Mouse (Mus musculus) liver, adult 2 months (tissue): Measurements from ENCODE around the gene Srrd. TPM values are rescaled to one million over a fixed set of nuclear protein-coding genes. Genes with fewer than 3 reads are reported as not detected.

ENCODE experiments used
- DNase-seq: peaks from one replicate; pipeline ENCODE4 v3.0.0-alpha.2; 2011; ENCODE audit warnings: low read depth, low spot score; ENCODE audit errors: extremely low read depth
- H3K27ac ChIP-seq: fragments of 200-500 bp; replicated peaks from 2 replicates; pipeline ENCODE4 v1.5.1; 2012; ENCODE audit warnings: low read depth, mild to moderate bottlenecking, control low read depth, inconsistent platforms, low read length; ENCODE audit not compliant: insufficient read depth
- H3K27me3 ChIP-seq: fragments of 200-500 bp; 2 replicates; pipeline ENCODE4 v1.6.1; 2012; ENCODE audit warnings: mild to moderate bottlenecking, moderate library complexity, low read length, inconsistent platforms; ENCODE audit not compliant: control insufficient read depth, insufficient read depth
- H3K36me3 ChIP-seq: fragments of 200-500 bp; 2 replicates; pipeline ENCODE4 v1.6.1; 2012; ENCODE audit warnings: low read length, inconsistent platforms; ENCODE audit not compliant: control insufficient read depth, insufficient read depth
- H3K4me1 ChIP-seq: fragments of 200-500 bp; 2 replicates; pipeline ENCODE4 v1.6.1; 2011; ENCODE audit warnings: low read length; ENCODE audit not compliant: control insufficient read depth, insufficient read depth
- H3K4me3 ChIP-seq: fragments of 200-500 bp; 2 replicates; pipeline ENCODE4 v1.5.1; 2011; ENCODE audit warnings: low read depth, mild to moderate bottlenecking, control low read depth, low read length, moderate library complexity; ENCODE audit not compliant: insufficient read depth
- H3K79me2 ChIP-seq: fragments of 200-500 bp; 2 replicates; pipeline ENCODE4 v1.6.1; 2012; ENCODE audit warnings: inconsistent platforms, mild to moderate bottlenecking, low read length, moderate library complexity; ENCODE audit not compliant: control insufficient read depth, insufficient read depth
- H3K9ac ChIP-seq: fragments of 200-500 bp; 2 replicates; pipeline ENCODE4 v1.6.1; 2012; ENCODE audit warnings: low read depth, mild to moderate bottlenecking, control low read depth, inconsistent platforms, low read length
- CTCF ChIP-seq: fragments of 200-500 bp; IDR thresholded peaks from 2 replicates; pipeline ENCODE4 v1.5.1; 2011; ENCODE audit warnings: low read depth, low read length, control low read depth
- POLR2A ChIP-seq: fragments of 200-500 bp; IDR thresholded peaks from 2 replicates; pipeline ENCODE4 v1.6.1; 2011; ENCODE audit warnings: low read length, control low read depth; ENCODE audit not compliant: insufficient read depth; ENCODE audit errors: extremely low read depth
- WGBS: fragments of 180-500 bp; shearing (Covaris S2); methylation state at CpG from one replicate; pipeline ENCODE4 v1.1.7; 2018; 5-methylcytosine and 5-hydroxymethylcytosine counted together
- polyA plus RNA-seq: library from polyadenylated mRNA; depleted of rRNA; stranded (reverse); fragments of >200 nt; gene quantifications from 2 replicates; pipeline ENCODE4 v1.2.3, GENCODE M21; 2012
- total RNA-seq: library from RNA; depleted of rRNA; stranded (reverse); fragments of >200 nt; gene quantifications from 2 replicates; pipeline ENCODE4 v1.2.3, GENCODE M21; 2014

Gene Srrd
- total and polyA plus RNA-seq, 2 experiments = 12.3 to 30.0 TPM

DNA sequence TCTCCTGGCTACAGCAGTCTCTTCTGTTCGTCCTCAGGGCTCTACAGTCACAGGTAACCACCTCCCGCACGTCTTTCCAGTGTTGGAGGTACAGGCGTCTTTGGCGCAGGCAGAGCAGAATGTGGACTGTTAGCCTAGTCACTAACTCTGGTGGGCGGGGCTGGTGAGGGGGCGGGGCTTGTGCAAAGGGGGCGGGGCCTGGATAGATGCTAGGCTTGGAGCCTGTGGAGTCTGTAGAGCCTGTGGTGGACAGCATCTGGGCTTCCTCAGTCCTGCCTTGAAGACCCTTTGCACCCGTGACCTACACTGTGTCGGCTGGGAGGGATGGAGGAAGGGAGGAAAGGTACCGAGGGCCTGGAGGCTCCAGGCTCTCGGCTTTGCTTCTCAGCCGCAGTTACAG is 13.1 kb upstream of the Srrd start, which contains the start of gene Gm6583:
TSS of gene Gm6583 (minus strand) at position 124 of the 400 bp plus-strand sequence.
- Histone ChIP-seq H3K27me3 (no peaks in the 10 kb centered on the region), H3K4me3 (no peak within 1 kb of the TSS), H3K79me2 (no peaks in the 10 kb centered on the region), H3K36me3 (no peaks in the 10 kb centered on the region), H3K27ac (no peak within 1 kb of the TSS), H3K9ac (no peak within 1 kb of the TSS), H3K4me1 (no peaks in the 10 kb centered on the region)
- TF ChIP-seq POLR2A = no peak
- TF ChIP-seq CTCF = no peak
- WGBS = 76% methylated on average over 13 of the region's 13 CpGs
- no peak for DNase-seq

DNA sequence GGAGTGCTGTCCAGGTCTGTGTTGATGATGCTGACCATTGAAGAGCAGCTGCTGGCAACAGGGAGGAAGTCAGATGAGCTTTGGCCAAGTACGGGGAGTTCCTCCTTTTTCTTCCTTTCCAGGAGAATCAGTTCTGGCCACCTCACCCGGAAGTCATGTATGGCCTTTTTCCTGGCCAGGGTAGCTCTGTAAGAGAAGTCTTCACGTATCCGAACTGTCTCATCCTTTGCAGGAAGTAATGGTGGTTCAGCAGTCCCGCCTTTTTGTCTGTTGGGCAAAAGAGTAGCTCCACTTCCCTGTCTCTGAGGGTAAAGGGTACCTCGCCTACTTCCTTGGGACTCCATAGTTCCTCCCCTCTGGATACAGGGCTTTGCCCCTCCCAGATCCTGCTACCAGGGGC is 12.7 kb upstream of the Srrd start:
- H3K27ac ChIP-seq = no peak overlapping the region
- 67% methylated on average over 6 of the region's 6 CpGs for WGBS
- no peak overlapping the region for H3K4me3 ChIP-seq
- H3K9ac ChIP-seq = no peak overlapping the region
- peaks cover 2% of the 10 kb centered on the region; the same call in 1 of the 2 replicates for H3K36me3 ChIP-seq
- H3K4me1 ChIP-seq = no peaks in the 10 kb centered on the region
- no peaks in the 10 kb centered on the region for H3K79me2 ChIP-seq
- no peaks in the 10 kb centered on the region for H3K27me3 ChIP-seq
- DNase-seq = no peak
- TF ChIP-seq POLR2A = no peak
- no peak for TF ChIP-seq CTCF

DNA sequence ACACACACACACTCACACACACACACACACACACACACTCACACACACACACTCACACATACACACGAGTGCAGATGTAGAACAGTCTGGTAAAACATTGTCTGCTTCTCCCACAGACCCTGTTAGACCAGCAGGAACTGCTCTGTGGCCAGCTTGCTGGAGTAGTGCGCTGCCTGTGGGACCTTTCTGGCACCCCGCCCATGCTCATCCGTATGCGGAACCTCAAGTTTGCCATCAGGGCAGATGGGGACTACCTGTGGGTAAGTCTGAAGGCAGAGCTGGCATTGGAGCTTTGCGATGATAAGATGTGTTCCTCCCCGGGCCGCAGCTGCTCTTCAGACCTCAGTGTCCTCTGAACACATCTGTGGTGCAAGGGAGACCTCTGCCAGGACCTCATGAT is 6.3 kb upstream of the Srrd start:
- Histone ChIP-seq H3K36me3 (peaks cover 9% of the 10 kb centered on the region; the same call in 1 of the 2 replicates), H3K27ac (no peak overlapping the region), H3K79me2 (no peaks in the 10 kb centered on the region), H3K27me3 (no peaks in the 10 kb centered on the region), H3K4me1 (peaks cover 7% of the 10 kb centered on the region), H3K9ac (no peak overlapping the region), H3K4me3 (no peak overlapping the region)
- WGBS = 87% methylated on average over 8 of the region's 8 CpGs
- DNase-seq = no peak
- TF ChIP-seq POLR2A (no peak), CTCF (no peak)

DNA sequence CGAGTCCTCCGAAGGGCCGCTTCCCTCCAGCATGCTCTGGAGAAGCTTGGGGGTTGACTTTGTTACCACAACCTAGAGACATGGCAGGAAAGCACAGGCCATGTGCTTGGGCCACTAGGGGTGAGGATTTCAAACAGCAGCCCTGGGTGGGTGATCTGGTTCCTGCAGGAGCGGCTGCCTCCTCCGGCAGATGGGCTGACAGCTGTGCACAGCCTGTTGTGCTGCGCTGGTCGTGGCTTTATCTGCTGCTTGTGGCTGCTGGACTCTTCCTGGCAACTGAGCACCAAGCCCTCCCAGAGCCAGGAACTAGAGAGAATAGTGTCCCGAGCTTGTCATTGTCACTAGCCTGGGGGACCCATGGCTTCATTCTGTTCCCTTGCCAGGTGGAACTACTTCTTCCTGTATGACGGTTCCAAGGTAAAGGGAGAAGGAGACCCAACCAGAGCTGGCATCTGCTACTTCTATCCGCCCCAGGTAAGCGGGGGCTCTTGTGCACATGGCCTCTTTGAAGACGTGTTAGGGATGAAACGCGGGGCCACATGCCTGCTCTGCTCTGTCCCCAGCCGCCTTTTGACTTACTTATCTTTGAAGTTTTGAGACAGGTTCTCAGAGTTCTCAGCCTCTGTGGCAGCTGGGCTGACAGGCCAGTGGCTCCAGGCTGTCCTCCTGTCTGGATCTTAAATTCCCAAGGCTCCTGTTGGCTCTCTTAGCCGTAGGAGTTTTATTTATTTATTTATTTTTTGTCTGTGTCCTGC is 3.5 kb upstream of the Srrd start:
- Histone ChIP-seq H3K4me1 (peaks cover 12% of the 10 kb centered on the region), H3K36me3 (peaks cover 9% of the 10 kb centered on the region; the same call in 1 of the 2 replicates), H3K9ac (no peak overlapping the region), H3K4me3 (no peak overlapping the region), H3K27me3 (no peaks in the 10 kb centered on the region), H3K79me2 (no peaks in the 10 kb centered on the region), H3K27ac (no peak overlapping the region)
- DNase-seq = no peak
- TF ChIP-seq POLR2A (no peak), CTCF (no peak)
- WGBS = 91% methylated on average over 16 of the region's 16 CpGs

- peak overlapping the region; percentile 86 for H3K27ac ChIP-seq
Measured at GRCm38 (mm10) chr5:112344092-112344960, 1.5 kb upstream of the Srrd start.

More at GRCm38 (mm10) chr5:112344092-112344960, 1.5 kb upstream of the Srrd start:
- Histone ChIP-seq H3K9ac (peak overlapping the region; percentile 32), H3K79me2 (no peaks in the 10 kb centered on the region), H3K4me1 (peaks cover 12% of the 10 kb centered on the region), H3K36me3 (peaks cover 2% of the 10 kb centered on the region; the same call in 1 of the 2 replicates), H3K27me3 (no peaks in the 10 kb centered on the region), H3K4me3 (no peak overlapping the region)
- DNase-seq = peak; percentile 87
- no peak for TF ChIP-seq POLR2A
- TF ChIP-seq CTCF = no peak
- 41% methylated on average over 6 of the region's 6 CpGs for WGBS
